Mouse (Mus musculus): ENCODE measurements around the gene D630003M21Rik. TPM values are rescaled to one million over a fixed set of nuclear protein-coding genes. Genes with fewer than 3 reads are reported as not detected.

Gene D630003M21Rik
- polyA plus RNA-seq (2012; rRNA removed), result 4.1 and 4.6 TPM in 2 replicates

DNA sequence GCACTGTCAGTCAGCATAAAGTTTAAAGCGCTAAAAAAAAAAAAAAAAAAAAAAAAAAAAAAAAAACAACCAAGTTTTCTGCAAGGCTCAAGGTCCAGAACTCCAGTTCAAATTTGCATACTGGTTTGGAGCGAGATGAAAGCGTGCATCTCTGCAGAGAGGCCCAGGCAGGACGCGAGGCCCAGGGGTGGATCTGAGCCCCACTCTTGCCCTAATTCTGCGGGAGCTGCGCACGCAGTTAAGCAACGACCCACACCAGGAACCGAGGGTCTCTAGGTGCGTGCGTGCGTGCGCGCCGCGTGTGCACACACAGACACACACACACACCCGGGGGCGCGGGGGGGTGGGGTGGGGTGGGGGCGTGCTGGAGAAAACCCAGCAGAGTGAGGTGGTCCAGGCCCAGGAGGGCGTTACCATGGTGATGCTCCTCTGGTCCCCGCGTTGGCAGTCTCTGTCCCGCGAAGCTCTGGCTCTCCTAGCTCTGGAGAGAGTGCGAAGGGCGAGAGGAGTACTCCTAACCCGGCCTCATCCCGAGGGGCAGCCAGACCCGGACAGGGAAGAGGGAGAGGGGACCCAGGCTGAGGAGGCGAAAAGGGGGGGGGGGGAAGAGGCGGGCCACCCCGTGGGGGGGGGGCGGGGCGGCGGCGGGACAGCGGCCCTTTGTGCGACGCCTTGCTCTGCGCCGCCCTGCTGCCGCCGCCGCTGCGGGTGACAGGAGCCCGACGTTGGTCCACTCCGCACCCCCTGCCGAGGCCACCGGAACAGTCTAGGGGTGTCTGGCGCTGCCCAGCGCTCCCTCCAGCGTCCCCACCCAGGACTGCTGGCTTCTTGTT is at the start of gene D630003M21Rik:
Gene D630003M21Rik, minus strand, starts transcription at position 553 of the 833 bp plus-strand sequence.

DNA sequence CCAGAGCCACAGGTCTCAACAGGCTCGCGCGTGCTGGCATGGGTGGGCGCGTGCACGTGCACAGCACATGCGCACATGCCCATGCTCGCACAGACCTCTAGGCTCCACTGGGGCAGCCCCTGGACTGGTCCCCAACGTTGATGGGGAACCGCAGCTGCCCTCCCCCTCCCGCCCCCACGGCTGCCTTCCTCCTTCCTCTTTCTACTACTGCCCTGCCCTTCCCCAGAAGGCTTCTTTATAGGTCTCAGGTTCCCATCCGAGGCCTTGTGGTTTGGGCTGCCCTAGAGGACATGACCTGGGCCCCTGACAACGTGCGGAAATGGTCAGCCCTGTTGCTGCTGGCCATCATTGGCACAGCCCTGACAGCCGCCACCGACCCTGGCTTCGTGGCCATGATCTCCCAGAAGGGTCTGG is 29.0 kb upstream of the D630003M21Rik start, which contains the start of gene Bpi:
Gene Bpi, plus strand, starts transcription at position 90 of the 414 bp plus-strand sequence.

DNA sequence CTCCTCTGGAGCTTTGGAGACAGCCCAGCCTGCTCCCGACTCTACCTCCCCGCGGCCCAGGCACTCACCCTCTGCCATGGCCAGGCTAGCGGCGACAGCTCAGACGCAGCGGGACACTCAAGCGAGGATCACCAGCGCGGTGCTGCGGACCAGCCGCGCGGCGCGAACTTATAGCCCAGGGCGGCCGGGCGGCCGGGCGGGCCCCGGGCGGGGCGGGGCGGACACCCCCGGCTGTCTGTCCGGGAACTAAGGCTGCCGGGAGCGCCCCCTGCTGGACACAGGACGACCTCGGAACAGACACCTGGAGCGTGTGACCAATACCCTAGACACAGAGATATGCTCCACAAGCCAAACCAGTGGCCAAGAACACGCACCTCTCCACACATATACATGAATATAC is 82.8 kb downstream of the D630003M21Rik start, which contains the start of gene Tgm2:
Gene Tgm2, minus strand, starts transcription at position 214 of the 400 bp plus-strand sequence.

Other genes with a start within 250 kb of the D630003M21Rik start
- 11.6 and 12.9 TPM in 2 replicates for gene Tti1, start 200.8 kb downstream of the D630003M21Rik start, polyA plus RNA-seq (2012; rRNA removed)
- gene Rprd1b, start 200.7 kb downstream of the D630003M21Rik start, polyA plus RNA-seq (2012; rRNA removed), result 15.3 and 15.5 TPM in 2 replicates
- gene Tgm2, start 82.8 kb downstream of the D630003M21Rik start, polyA plus RNA-seq (2012; rRNA removed), result 106 and 119 TPM in 2 replicates
- not detected in 2 replicates for gene Bpi, start 28.9 kb upstream of the D630003M21Rik start, polyA plus RNA-seq (2012; rRNA removed)
- 9.2 and 11.3 TPM in 2 replicates for gene Lbp, start 77.3 kb upstream of the D630003M21Rik start, polyA plus RNA-seq (2012; rRNA removed)
- 3.7 and 5.2 TPM in 2 replicates for gene Snhg11, start 146.4 kb upstream of the D630003M21Rik start, polyA plus RNA-seq (2012; rRNA removed)
- gene Ralgapb, start 180.6 kb upstream of the D630003M21Rik start, polyA plus RNA-seq (2012; rRNA removed), result 22.5 TPM in 2 replicates